Mouse (Mus musculus): ENCODE measurements at regions not wholly inside any gene's neighbourhood (a gene's known extent, or its start where the extent isn't known, plus 50 kb on each side); places are given as distances from the start of the nearest gene placed in this dataset.

DNA sequence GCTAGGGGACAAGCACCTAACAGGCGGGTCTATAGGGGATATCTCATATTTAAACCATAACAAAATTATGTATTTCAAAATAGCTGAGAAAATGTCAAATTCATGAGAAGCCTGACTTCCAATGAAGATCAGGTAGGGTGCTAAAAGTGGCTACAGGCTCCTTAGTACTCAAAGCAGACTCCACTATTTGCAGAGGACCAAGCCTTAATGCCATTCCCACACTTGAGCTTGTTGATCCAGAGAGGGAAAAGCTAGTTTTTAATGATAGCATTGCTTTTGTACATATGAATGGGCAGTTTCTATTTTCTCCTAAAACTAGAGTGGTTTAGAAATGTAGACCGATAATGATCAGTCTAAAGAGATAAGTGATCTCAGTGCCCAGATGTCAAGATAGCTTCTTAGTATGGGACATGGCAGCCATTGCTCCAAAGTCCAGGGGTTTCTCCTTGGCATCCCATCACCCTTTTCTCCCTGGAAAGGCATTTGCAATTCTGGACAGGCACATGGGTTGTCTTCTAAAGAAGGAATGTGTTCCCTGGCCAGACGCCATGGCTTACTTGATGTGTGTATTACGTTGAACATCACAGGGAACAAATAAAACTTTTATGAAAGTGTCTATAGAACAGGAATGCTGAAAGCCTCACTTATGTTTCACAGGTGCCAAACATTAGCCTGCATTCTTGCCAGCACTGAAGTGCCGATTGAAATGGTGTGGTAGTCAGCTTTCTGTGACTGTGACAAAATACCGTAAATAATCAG, 106.9 kb upstream of the Foxa2 start:
- H3K9me3 ChIP-seq (ENCODE audit: low read length), result no peaks in the 10 kb centered on the region
- H3K36me3 ChIP-seq (ENCODE audit: insufficient read depth), result no peaks in the 10 kb centered on the region
- H3K4me2 ChIP-seq (ENCODE audit: low read depth), result no peak overlapping the region
- no peak for ATAC-seq
- no peak overlapping the region for H3K4me3 ChIP-seq (ENCODE audit: low read depth, low read length)
- TF ChIP-seq CTCF (IDR thresholded peaks at IDR 0.05; ENCODE audit: low read depth), result no peak
- H3K9ac ChIP-seq, result no peak overlapping the region
- WGBS, result 70% methylated on average over 6 of the region's 6 CpGs
- no peak for DNase-seq
- no peaks in the 10 kb centered on the region for H3K4me1 ChIP-seq (ENCODE audit: insufficient read depth)
- no peak overlapping the region for H3K27ac ChIP-seq (ENCODE audit: low read depth, low read length)
- H3K27me3 ChIP-seq (ENCODE audit: insufficient read depth, low read length), result no peaks in the 10 kb centered on the region

DNA sequence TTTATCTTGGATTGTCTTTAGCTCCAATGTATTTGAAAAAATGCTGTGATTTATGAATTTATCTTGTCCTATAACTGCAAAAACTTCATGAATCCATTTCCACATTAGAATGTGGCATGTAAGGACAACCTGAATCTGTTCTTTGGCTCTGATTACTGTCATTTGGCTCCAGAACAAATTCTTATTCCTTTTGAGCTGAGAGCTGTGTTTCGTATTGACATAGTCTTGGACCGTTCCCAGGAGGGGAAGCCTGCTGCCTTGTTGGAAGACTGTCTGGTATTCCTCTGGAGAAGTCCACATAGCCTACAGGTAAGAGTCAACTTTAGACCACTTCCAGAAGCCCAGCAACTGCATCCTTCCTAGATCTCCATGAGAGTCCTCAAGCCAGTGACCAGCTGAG, 109.4 kb upstream of the Foxa2 start:
- Histone ChIP-seq H3K9ac (no peak overlapping the region), H3K4me3 (ENCODE audit: low read depth, low read length) (no peak overlapping the region), H3K4me2 (ENCODE audit: low read depth) (no peak overlapping the region), H3K27ac (ENCODE audit: low read depth, low read length) (no peak overlapping the region), H3K9me3 (ENCODE audit: low read length) (no peaks in the 10 kb centered on the region), H3K36me3 (ENCODE audit: insufficient read depth) (no peaks in the 10 kb centered on the region), H3K4me1 (ENCODE audit: insufficient read depth) (no peaks in the 10 kb centered on the region), H3K27me3 (ENCODE audit: insufficient read depth, low read length) (no peaks in the 10 kb centered on the region)
- 74% methylated on average over 2 of the region's 2 CpGs for WGBS
- ATAC-seq (no peak), DNase-seq (peak; percentile 26)
- TF ChIP-seq CTCF (IDR thresholded peaks at IDR 0.05; ENCODE audit: low read depth), result no peak

DNA sequence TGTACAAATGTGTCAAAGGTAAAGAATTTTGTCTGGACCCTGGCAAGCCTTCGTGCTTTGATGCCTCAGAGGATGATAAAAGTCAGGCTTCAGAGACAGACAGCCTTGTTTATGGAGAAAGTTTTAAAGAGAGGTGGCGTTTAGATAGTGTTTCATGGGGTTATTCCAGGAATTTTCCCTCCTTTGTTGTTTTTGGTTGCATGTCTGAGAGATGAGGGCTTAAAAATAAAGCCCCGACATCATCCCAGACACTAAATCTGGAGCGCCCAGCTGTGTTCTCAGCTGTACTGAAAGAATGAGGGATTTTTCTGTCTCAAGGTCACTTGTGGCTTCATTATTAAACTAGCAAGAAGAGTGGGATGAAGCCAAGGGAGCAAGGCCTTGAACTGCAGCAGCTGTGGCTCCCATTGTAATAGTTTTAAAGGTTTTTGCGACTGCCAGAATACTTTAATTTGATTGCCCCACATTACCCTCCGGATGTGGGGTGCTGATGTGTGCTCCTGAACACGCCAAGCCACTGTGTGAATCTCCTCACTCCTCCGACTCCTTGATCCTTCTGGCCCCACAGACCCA, 112.3 kb upstream of the Foxa2 start:
- ATAC-seq (no peak), DNase-seq (no peak)
- TF ChIP-seq CTCF (IDR thresholded peaks at IDR 0.05; ENCODE audit: low read depth), result no peak
- 0 out of 2 replicates have a peak, but pooled peaks cover 4% of the 10 kb centered on the region for H3K4me1 ChIP-seq (ENCODE audit: insufficient read depth)
- no peak overlapping the region for H3K27ac ChIP-seq (ENCODE audit: low read depth, low read length)
- H3K27me3 ChIP-seq (ENCODE audit: insufficient read depth, low read length), result no peaks in the 10 kb centered on the region
- H3K4me2 ChIP-seq (ENCODE audit: low read depth), result no peak overlapping the region
- no peaks in the 10 kb centered on the region for H3K36me3 ChIP-seq (ENCODE audit: insufficient read depth)
- no peak overlapping the region for H3K4me3 ChIP-seq (ENCODE audit: low read depth, low read length)
- no peak overlapping the region for H3K9ac ChIP-seq
- no peaks in the 10 kb centered on the region for H3K9me3 ChIP-seq (ENCODE audit: low read length)
- WGBS, result 77% methylated on average over 8 of the region's 8 CpGs

DNA sequence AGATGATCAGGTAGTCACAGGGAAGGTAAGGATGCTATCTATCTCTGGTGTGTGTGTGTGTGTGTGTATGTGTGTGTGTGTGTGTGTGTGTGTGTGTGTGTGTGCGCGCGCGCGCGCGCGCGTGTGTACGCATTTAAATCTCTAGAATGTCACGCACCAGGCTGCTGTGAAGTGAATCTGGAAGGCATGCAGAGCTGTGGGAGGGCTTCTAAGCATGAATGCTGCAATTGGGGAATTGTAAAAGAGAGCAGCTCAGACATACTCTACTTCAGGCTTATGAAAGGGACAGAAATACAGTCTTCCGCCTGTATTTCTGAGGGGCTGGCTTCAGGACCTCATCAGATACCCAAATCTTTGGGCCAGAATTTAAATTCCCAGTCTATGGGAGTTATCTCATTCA, 114.2 kb upstream of the Foxa2 start:
- WGBS, result 92% methylated on average over 12 of the region's 12 CpGs
- H3K4me2 ChIP-seq (ENCODE audit: low read depth), result no peak overlapping the region
- no peak overlapping the region for H3K4me3 ChIP-seq (ENCODE audit: low read depth, low read length)
- 0 out of 2 replicates have a peak, but pooled peaks cover 4% of the 10 kb centered on the region for H3K4me1 ChIP-seq (ENCODE audit: insufficient read depth)
- no peak for TF ChIP-seq CTCF (IDR thresholded peaks at IDR 0.05; ENCODE audit: low read depth)
- no peak for DNase-seq
- H3K27me3 ChIP-seq (ENCODE audit: insufficient read depth, low read length), result no peaks in the 10 kb centered on the region
- no peaks in the 10 kb centered on the region for H3K36me3 ChIP-seq (ENCODE audit: insufficient read depth)
- H3K27ac ChIP-seq (ENCODE audit: low read depth, low read length), result no peak overlapping the region
- no peaks in the 10 kb centered on the region for H3K9me3 ChIP-seq (ENCODE audit: low read length)
- no peak for ATAC-seq
- H3K9ac ChIP-seq, result no peak overlapping the region

DNA sequence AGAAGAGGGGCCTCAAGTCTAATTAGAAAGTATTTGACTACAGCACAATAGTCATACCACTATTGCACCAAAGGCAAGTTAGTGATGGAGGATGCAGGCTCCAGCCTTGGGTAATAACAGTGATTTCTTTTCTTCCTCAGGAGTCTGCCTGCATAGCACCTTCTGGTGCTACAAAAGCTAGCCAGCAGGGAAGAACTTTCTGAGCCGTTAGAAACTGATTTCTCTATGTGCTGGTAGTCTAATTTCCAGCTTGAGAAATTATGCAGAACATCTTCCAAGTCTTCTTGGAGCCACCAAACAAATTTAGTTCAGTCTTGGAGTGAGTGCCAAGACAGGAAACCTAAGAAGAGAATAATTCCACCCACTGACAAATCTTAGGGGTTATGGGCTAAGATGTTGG, 115.2 kb upstream of the Foxa2 start:
- DNase-seq, result peak; percentile 51
- H3K4me2 ChIP-seq (ENCODE audit: low read depth), result no peak overlapping the region
- WGBS, result 10% methylated on average over 1 of the region's 1 CpGs
- no peaks in the 10 kb centered on the region for H3K9me3 ChIP-seq (ENCODE audit: low read length)
- no peak overlapping the region for H3K4me3 ChIP-seq (ENCODE audit: low read depth, low read length)
- H3K27me3 ChIP-seq (ENCODE audit: insufficient read depth, low read length), result no peaks in the 10 kb centered on the region
- no peaks in the 10 kb centered on the region for H3K36me3 ChIP-seq (ENCODE audit: insufficient read depth)
- ATAC-seq, result peak; percentile 78
- peak overlapping the region; percentile 1; the same call in 1 of the 2 replicates for H3K27ac ChIP-seq (ENCODE audit: low read depth, low read length)
- TF ChIP-seq CTCF (IDR thresholded peaks at IDR 0.05; ENCODE audit: low read depth), result no peak
- H3K9ac ChIP-seq, result no peak overlapping the region
- 0 out of 2 replicates have a peak, but pooled peaks cover 4% of the 10 kb centered on the region for H3K4me1 ChIP-seq (ENCODE audit: insufficient read depth)

DNA sequence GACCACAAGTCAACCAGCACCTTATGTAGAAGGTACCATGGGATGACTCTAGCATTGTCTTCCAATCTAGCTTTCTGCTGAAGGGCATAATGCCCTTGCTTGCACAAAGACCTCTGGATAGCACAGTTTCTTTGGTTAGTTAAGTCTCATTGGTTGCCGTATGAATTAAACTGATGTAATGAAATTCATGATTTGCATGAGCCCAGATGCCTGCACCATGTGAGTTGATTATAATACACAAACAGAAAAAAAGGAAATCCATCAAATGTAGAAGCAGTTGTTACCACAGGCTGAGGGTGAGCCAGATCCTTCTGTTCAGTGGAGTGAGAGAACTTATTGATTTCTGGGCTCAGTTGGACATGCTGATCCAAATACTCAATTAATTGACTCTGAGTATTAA, 115.8 kb upstream of the Foxa2 start:
- no peak overlapping the region for H3K4me2 ChIP-seq (ENCODE audit: low read depth)
- no peaks in the 10 kb centered on the region for H3K9me3 ChIP-seq (ENCODE audit: low read length)
- H3K27ac ChIP-seq (ENCODE audit: low read depth, low read length), result no peak overlapping the region
- no peaks in the 10 kb centered on the region for H3K27me3 ChIP-seq (ENCODE audit: insufficient read depth, low read length)
- H3K9ac ChIP-seq, result no peak overlapping the region
- no peak overlapping the region for H3K4me3 ChIP-seq (ENCODE audit: low read depth, low read length)
- H3K4me1 ChIP-seq (ENCODE audit: insufficient read depth), result 0 out of 2 replicates have a peak, but pooled peaks cover 4% of the 10 kb centered on the region
- ATAC-seq (peak; percentile 64), DNase-seq (peak; percentile 24)
- TF ChIP-seq CTCF (IDR thresholded peaks at IDR 0.05; ENCODE audit: low read depth), result no peak
- no peaks in the 10 kb centered on the region for H3K36me3 ChIP-seq (ENCODE audit: insufficient read depth)
- WGBS, result 63% methylated on average over 1 of the region's 1 CpGs

DNA sequence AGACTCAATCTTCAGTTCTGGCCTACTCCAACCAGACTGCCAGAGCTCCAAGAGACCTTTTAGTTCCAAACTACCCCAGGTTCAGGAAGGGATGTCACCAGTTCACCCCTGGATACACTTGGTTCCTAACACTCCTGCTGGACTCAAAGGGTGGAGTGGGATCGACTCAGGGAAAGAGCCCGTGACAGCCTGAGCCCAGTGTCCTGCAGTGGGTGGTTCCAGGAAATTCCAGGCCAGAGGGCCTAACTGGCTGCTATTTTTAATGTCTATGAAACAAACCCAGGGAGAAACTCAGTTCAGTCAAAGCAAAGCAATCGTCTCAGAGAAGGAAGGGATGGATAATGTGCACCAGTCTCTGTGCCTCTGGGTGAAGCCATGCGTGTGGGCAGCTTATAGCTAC, 124.3 kb upstream of the Foxa2 start:
- no peaks in the 10 kb centered on the region for H3K4me1 ChIP-seq (ENCODE audit: insufficient read depth)
- no peak overlapping the region for H3K27ac ChIP-seq (ENCODE audit: low read depth, low read length)
- H3K27me3 ChIP-seq (ENCODE audit: insufficient read depth, low read length), result no peaks in the 10 kb centered on the region
- no peak overlapping the region for H3K9ac ChIP-seq
- TF ChIP-seq CTCF (IDR thresholded peaks at IDR 0.05; ENCODE audit: low read depth), result no peak
- WGBS, result 81% methylated on average over 4 of the region's 4 CpGs
- no peak overlapping the region for H3K4me2 ChIP-seq (ENCODE audit: low read depth)
- H3K4me3 ChIP-seq (ENCODE audit: low read depth, low read length), result no peak overlapping the region
- DNase-seq (no peak), ATAC-seq (no peak)
- no peaks in the 10 kb centered on the region for H3K9me3 ChIP-seq (ENCODE audit: low read length)
- H3K36me3 ChIP-seq (ENCODE audit: insufficient read depth), result no peaks in the 10 kb centered on the region
